Mouse (Mus musculus) forebrain, embryonic 14.5 days (tissue): Measurements from ENCODE around the gene Setd1b. TPM values are rescaled to one million over a fixed set of nuclear protein-coding genes. Genes with fewer than 3 reads are reported as not detected.

ENCODE experiments used
- ATAC-seq: fragments of 200-750 bp; cut with Nextera tagmentation; 2 replicates; pipeline ENCODE4 v1.8.0; 2017; ENCODE audit warnings: mild to moderate bottlenecking, moderate library complexity
- DNase-seq: peaks from one replicate; pipeline ENCODE4 v3.0.0-alpha.2; 2015; ENCODE audit warnings: low spot score
- H3K27ac ChIP-seq: fragments of 300-500 bp; sonication (generic); 2 replicates; pipeline ENCODE4 v1.5.1; 2014; ENCODE audit warnings: low read depth, mild to moderate bottlenecking, control low read depth, low read length, moderate library complexity
- H3K27me3 ChIP-seq: fragments of 300-500 bp; sonication (generic); replicated peaks from 2 replicates; pipeline ENCODE4 v1.6.1; 2014; ENCODE audit warnings: low read length, control low read depth, mixed read lengths; ENCODE audit not compliant: control insufficient read depth, insufficient read depth
- H3K36me3 ChIP-seq: fragments of 300-500 bp; sonication (generic); 2 replicates; pipeline ENCODE4 v1.6.1; 2014; ENCODE audit warnings: low read length, control low read depth; ENCODE audit not compliant: control insufficient read depth, insufficient read depth
- H3K4me1 ChIP-seq: fragments of 300-500 bp; sonication (generic); 2 replicates; pipeline ENCODE4 v1.6.1; 2014; ENCODE audit warnings: antibody characterized with exemption, low read length, control low read depth; ENCODE audit not compliant: control insufficient read depth, insufficient read depth
- H3K4me2 ChIP-seq: fragments of 300-500 bp; sonication (generic); 2 replicates; pipeline ENCODE4 v1.6.1; 2014; ENCODE audit warnings: mild to moderate bottlenecking, control low read depth, low read length
- H3K4me3 ChIP-seq: fragments of 300-500 bp; sonication (generic); 2 replicates; pipeline ENCODE4 v1.5.1; 2014; ENCODE audit warnings: low read depth, low read length, control low read depth
- H3K9ac ChIP-seq: fragments of 300-500 bp; sonication (generic); 2 replicates; pipeline ENCODE4 v1.6.1; 2014; ENCODE audit warnings: mild to moderate bottlenecking, low read length, control low read depth, moderate library complexity
- H3K9me3 ChIP-seq: fragments of 300-500 bp; sonication (generic); replicated peaks from 2 replicates; pipeline ENCODE4 v1.6.1; 2016; ENCODE audit warnings: low read length, control low read depth, mixed read lengths; ENCODE audit not compliant: control insufficient read depth
- WGBS: fragments of 180-500 bp; shearing (Covaris S2); extraction: QIAGEN DNeasy Blood & Tissue Kit; methylation state at CpG from one replicate; pipeline ENCODE4 v1.1.7; 2014; 5-methylcytosine and 5-hydroxymethylcytosine counted together
- polyA plus RNA-seq: library from polyadenylated mRNA; unstranded; fragments of >200 nt; fragmentation: Nextera tagmentation; extraction: Ambion mirVana; gene quantifications from 2 replicates; pipeline ENCODE4 v1.2.1, GENCODE M21; 2014

Setd1b gene
- polyA plus RNA-seq, 1 experiment from 2014 or later: 8.6 TPM

- Histone ChIP-seq H3K9me3 (no peaks in the 10 kb centered on the region), H3K4me1 (peaks cover 48% of the 10 kb centered on the region), H3K27me3 (no peaks in the 10 kb centered on the region), H3K9ac (peak overlapping the region; percentile 100), H3K4me2 (peak overlapping the region; percentile 90), H3K27ac (peak overlapping the region; percentile 100), H3K4me3 (peak overlapping the region; percentile 94), H3K36me3 (peaks cover 40% of the 10 kb centered on the region)
- no peak for ATAC-seq
- 2% methylated on average over 20 of the region's 20 CpGs for WGBS
- DNase-seq: peak; percentile 74
These were observed 4.7 kb upstream of the Setd1b start for GRCm38 (mm10) chr5:123137044-123137909.

GRCm38 (mm10) chr5:123137910-123138229, 4.1 kb upstream of the Setd1b start:
- Histone ChIP-seq H3K4me2 (peak overlapping the region; percentile 90), H3K9ac (peak overlapping the region; percentile 100), H3K36me3 (peaks cover 38% of the 10 kb centered on the region), H3K9me3 (no peaks in the 10 kb centered on the region), H3K4me3 (peak overlapping the region; percentile 94), H3K27me3 (no peaks in the 10 kb centered on the region), H3K27ac (peak overlapping the region; percentile 100), H3K4me1 (peaks cover 42% of the 10 kb centered on the region)
- WGBS: 1% methylated on average over 5 of the region's 6 CpGs
- ATAC-seq (no peak), DNase-seq (no peak)

DNA sequence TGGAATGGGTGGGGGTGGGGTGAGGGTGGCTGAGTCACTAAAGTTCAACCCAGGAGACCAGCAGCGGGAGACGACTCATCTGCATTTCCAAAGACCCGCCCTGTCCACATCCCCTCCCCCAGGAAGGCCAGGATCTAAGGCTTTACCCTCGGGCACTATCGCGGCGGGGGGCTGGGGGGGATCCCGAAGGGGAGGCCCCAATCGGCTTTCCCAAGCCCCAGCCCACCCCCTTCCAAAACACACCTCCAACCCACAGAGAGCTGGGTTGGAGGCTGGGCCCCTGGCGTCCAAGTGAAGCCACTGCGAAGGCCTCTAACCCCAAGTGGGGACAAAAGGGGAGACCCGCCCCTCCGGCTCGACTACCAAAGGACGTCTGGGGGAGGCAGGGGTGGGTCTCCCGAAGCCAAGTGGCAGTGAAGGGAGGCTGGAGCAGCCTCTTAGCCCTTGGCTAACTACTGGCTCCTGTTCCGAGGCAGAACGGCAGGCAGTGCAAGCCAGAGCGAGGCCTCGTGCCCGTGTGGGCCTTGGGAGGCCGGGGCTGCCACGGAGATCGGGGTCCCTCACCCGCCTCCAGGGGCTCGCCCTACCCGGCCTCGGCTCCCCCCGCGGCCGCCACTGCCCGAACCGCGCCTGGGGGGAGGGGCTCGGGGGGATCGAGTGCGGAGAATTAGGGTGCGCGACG, 3.6 kb upstream of the Setd1b start:
- Histone ChIP-seq H3K4me1 (peaks cover 38% of the 10 kb centered on the region), H3K9me3 (no peaks in the 10 kb centered on the region), H3K4me2 (peak overlapping the region; percentile 90), H3K9ac (peak overlapping the region; percentile 100), H3K4me3 (peak overlapping the region; percentile 94), H3K27me3 (no peaks in the 10 kb centered on the region), H3K27ac (peak overlapping the region; percentile 100), H3K36me3 (peaks cover 34% of the 10 kb centered on the region)
- DNase-seq: peak; percentile 83
- WGBS: 1% methylated on average over 34 of the region's 40 CpGs
- ATAC-seq: peak; percentile 3; the same call in 1 of the 2 replicates

DNA sequence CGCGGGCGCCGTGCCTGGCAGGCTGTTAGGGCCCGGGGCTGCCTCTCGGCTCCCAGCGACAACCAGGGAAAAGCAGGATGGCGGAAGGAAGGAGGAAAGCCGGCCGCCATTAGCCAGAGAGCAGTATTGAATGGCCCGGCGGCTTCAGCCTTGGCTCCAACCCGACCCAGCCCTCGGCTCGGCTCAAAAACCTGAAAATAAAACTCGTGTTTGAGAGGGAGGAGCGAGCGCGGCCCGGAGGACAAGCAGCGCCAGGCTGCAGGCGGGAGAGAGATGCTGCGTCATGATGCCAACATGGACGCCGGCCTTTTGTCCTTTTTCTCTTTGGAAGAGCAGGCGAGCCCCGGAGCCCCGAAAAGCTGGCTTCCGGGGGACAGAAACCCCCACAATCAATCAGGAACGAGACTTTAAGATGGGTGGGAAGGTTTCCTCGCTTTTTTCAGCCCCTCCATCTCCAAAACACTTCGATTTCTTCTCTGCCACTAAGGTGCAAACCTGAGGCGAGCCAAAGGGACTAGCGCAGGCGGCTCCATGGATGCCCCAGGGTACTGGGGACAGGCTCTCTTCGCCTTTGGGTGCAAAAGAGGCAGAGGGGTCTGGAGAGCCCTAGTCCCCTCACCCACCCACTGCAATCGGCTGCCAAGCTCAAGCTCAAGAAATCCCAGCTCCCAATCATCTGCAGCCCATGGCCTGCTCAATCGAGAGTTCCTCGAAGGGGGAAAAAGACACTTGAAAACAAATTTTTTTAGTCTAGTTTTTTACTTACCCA, 2.9 kb upstream of the Setd1b start:
- WGBS: 2% methylated on average over 39 of the region's 39 CpGs
- H3K4me1 ChIP-seq: peaks cover 34% of the 10 kb centered on the region
- peak overlapping the region; percentile 100 for H3K27ac ChIP-seq
- H3K36me3 ChIP-seq: peaks cover 29% of the 10 kb centered on the region
- no peaks in the 10 kb centered on the region for H3K27me3 ChIP-seq
- DNase-seq: peak; percentile 90
- ATAC-seq: 0 out of 2 replicates have a peak, but pooled peaks have one; percentile 5
- H3K9me3 ChIP-seq: no peaks in the 10 kb centered on the region
- peak overlapping the region; percentile 90 for H3K4me2 ChIP-seq
- peak overlapping the region; percentile 94 for H3K4me3 ChIP-seq
- peak overlapping the region; percentile 100 for H3K9ac ChIP-seq

DNA sequence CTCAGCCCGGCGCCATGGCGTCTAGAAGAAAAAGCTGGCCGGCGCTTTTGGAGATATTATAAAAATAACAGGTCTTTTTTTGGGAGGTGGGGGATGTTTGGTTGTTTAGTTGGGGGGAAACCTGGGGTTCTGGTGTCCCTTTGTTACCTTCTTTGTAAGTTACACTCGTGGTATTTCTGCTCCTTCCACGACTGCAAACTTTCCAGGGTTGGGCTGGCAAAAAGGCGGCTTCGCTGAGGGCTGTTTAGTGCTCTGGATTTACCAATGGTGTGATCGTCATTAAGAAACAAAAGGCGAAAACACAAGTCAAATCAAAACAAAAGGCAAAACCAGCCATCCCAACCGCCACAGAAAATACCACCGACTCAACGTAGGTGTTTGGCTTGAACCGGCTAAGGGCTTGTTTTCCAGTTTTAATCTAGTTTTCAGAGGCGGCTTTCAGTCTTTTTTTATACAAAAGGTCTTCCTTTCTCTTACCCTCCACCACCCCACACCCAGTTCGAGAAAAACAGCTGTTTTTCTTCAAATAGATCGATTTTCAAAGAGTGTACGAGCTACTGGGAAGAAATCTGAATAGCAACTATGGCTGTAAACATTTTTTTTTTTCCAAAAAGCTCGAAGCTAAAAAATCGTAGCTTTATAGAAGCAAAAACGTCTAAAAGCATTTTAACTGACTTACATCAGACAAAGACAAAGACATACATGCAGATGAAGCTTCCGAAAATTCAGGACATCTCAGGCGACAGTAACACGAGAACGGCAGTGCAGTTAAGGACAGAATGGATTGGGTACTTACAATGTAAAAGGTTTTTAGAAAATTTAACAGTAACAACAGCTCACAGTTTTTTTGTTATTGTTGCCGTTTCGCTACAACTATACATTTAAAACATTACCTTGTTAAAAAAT, 2.0 kb upstream of the Setd1b start:
- Histone ChIP-seq H3K4me1 (peaks cover 33% of the 10 kb centered on the region), H3K4me2 (peak overlapping the region; percentile 90), H3K27me3 (no peaks in the 10 kb centered on the region), H3K4me3 (peak overlapping the region; percentile 94), H3K9me3 (no peaks in the 10 kb centered on the region), H3K36me3 (peaks cover 21% of the 10 kb centered on the region), H3K9ac (peak overlapping the region; percentile 100), H3K27ac (peak overlapping the region; percentile 100)
- no peak for ATAC-seq
- WGBS: under 1% methylated on average over 28 of the region's 28 CpGs
- peak; percentile 67 for DNase-seq

DNA sequence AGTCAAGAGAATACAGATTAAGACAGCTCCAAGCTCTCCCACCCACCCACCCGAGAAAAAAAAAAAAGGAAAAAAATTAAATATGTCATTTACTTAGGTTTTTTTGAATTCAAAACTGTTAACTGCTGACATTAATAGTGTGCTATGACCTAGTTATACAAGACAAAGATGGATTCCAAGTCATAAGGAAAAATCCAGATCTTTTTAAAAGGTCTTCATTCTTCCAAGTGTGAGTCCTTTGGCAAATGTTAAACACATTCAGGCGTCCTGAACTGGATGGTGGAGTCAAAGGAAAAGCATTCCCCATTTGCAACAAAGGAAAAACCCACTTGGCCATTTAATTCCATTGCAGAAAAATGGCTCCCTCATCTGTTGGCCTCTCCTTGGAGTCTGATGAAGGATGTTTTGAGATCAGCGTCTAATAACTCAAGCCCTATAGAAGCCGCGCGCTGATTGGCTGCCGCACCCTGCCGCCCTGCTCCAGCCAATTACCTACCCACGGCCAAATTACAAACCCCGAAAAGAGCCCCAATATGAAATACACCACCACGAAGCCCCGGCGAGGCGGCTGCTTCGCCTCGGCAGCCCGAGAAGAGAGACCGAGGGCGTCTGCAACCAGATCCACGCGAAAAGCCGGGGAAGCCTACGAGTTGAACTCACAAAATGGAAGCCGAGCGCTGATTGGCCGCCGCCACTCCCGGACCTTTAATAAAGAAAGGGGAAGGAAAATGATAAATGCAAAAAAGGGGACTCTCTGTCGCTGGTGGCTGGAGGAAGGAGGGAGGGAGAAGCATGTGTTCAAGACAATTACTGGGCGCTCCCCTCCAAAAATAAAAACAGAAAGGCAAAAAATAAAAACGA, 1.1 kb upstream of the Setd1b start:
- Histone ChIP-seq H3K36me3 (peaks cover 19% of the 10 kb centered on the region; the same call in 1 of the 2 replicates), H3K4me1 (peaks cover 33% of the 10 kb centered on the region), H3K27ac (peak overlapping the region; percentile 100), H3K9ac (peak overlapping the region; percentile 100), H3K27me3 (no peaks in the 10 kb centered on the region), H3K4me3 (peak overlapping the region; percentile 94), H3K4me2 (peak overlapping the region; percentile 90), H3K9me3 (no peaks in the 10 kb centered on the region)
- WGBS: under 1% methylated on average over 31 of the region's 31 CpGs
- ATAC-seq (peak; percentile 72), DNase-seq (peak; percentile 98)

DNA sequence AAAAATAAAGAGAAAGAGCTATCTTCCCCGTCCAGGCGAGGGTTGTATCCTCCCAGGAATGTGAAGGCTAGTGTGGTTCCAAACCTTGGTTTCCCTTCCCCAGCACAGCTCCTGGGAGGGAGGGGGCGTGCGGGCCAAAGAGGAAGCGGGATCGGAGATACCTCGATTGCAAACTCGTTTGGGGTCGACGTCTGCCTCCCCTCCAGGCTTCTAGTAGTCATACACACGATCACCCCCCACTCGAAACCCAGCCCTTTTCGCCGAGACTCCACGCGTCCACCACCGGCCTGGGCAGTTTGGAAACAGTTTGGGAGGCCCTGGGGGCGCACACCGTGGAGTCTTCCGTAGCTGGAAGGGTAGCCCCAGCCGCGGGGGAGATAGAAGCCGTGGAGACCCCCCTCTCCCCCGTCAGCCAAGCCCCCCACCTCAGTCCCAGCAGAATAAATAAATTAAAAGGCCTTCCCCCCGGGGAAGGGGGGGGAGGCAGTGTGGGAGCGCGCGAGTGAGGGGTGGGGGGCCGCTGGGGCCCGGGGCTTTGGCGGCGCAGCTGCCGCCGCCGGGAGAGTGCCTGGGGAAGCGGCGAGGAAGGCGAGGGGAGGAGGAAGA, 335 bp upstream of the Setd1b start:
- Histone ChIP-seq H3K4me1 (peaks cover 30% of the 10 kb centered on the region), H3K9ac (peak overlapping the region; percentile 100), H3K4me2 (peak overlapping the region; percentile 90), H3K36me3 (peaks cover 24% of the 10 kb centered on the region), H3K27me3 (no peaks in the 10 kb centered on the region), H3K4me3 (peak overlapping the region; percentile 94), H3K9me3 (no peaks in the 10 kb centered on the region), H3K27ac (peak overlapping the region; percentile 100)
- 0% methylated on average over 35 of the region's 38 CpGs for WGBS
- DNase-seq: peak; percentile 74
- peak; percentile 24 for ATAC-seq
